Mouse (Mus musculus): ENCODE results near the gene Krt33b. TPM values are rescaled to one million over a fixed set of nuclear protein-coding genes. Genes with fewer than 3 reads are reported as not detected.

Krt33b gene
- polyA plus RNA-seq, 1 experiment from 2014 or later = not detected

DNA sequence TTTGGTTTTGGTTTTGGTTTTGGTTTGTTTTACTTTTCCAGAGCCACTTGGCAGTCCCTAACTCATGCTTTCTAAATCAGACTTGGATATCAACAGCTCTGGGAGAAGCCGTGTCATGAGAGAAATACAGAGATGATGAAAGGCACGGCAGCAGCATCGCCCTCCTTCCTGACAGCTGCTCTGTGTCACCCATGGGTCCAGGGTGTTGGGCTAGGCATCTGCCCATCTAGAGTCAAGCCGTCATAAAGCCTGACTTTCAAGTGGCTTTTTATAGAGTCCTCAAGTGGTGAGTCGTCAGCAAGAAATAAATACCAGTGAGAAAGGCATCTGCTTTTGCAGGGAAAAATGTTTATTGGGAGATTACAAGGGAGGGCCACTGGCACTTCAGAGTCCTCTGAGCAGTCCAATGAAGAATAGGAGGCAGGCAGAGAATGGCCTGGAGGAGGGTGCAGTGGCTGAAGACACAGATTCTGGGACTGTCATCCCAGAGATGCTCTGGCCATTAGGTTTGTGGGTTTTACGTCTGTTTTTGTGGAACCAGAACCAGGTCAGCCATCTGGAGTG is 16.7 kb upstream of the Krt33b start:
- Histone ChIP-seq H3K36me3 (ENCODE audit: control insufficient read depth, insufficient read depth, low read length) (no peaks in the 10 kb centered on the region), H3K9ac (ENCODE audit: low read depth, low read length) (no peak overlapping the region), H3K4me3 (ENCODE audit: low read depth, low read length) (no peak overlapping the region), H3K27ac (ENCODE audit: low read depth, low read length) (no peak overlapping the region), H3K4me2 (no peak overlapping the region), H3K9me3 (replicated peaks; ENCODE audit: control insufficient read depth, low read length) (no peaks in the 10 kb centered on the region), H3K4me1 (ENCODE audit: control insufficient read depth, insufficient read depth, low read length) (no peaks in the 10 kb centered on the region; the same call in 1 of the 2 replicates), H3K27me3 (ENCODE audit: control insufficient read depth, insufficient read depth, low read length) (no peaks in the 10 kb centered on the region)
- 54% methylated on average over 6 of the region's 6 CpGs for WGBS (ENCODE audit: insufficient replicate concordance)
- no peak for ATAC-seq (replicated peaks; ENCODE audit: insufficient number of reproducible peaks, low FRiP score, low TSS enrichment)

DNA sequence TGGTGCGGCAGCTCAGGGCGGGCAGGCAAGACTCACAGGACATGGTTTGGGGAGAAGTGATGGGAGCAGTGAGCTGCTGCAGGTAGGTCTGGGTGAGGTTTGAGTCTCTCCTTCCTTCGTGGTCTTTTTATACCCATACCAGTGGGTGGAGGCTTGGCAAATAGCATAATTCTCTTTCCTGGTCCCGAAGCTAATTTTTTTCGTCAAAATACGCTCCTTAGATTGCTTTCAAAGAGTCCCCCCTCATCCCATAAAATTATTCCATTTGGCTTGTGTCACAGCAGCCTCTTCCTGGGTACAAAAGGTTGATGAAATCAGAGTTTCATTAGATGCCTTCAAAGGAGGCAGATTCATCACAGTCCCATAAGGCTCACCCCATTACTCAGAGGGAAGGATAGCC is 11.8 kb upstream of the Krt33b start, which contains the start of gene Krt34:
Gene Krt34, minus strand, starts transcription at position 101 of the 400 bp plus-strand sequence.
- no peaks in the 10 kb centered on the region for H3K4me1 ChIP-seq (ENCODE audit: control insufficient read depth, insufficient read depth, low read length)
- H3K27ac ChIP-seq (ENCODE audit: low read depth, low read length) = no peak within 1 kb of the TSS
- 88% methylated on average over 6 of the region's 6 CpGs for WGBS (ENCODE audit: insufficient replicate concordance)
- no peak within 1 kb of the TSS for H3K9ac ChIP-seq (ENCODE audit: low read depth, low read length)
- no peak for ATAC-seq (replicated peaks; ENCODE audit: insufficient number of reproducible peaks, low FRiP score, low TSS enrichment)
- H3K27me3 ChIP-seq (ENCODE audit: control insufficient read depth, insufficient read depth, low read length) = no peaks in the 10 kb centered on the region
- no peaks in the 10 kb centered on the region for H3K9me3 ChIP-seq (replicated peaks; ENCODE audit: control insufficient read depth, low read length)
- H3K36me3 ChIP-seq (ENCODE audit: control insufficient read depth, insufficient read depth, low read length) = no peaks in the 10 kb centered on the region
- no peak within 1 kb of the TSS for H3K4me2 ChIP-seq
- H3K4me3 ChIP-seq (ENCODE audit: low read depth, low read length) = no peak within 1 kb of the TSS

DNA sequence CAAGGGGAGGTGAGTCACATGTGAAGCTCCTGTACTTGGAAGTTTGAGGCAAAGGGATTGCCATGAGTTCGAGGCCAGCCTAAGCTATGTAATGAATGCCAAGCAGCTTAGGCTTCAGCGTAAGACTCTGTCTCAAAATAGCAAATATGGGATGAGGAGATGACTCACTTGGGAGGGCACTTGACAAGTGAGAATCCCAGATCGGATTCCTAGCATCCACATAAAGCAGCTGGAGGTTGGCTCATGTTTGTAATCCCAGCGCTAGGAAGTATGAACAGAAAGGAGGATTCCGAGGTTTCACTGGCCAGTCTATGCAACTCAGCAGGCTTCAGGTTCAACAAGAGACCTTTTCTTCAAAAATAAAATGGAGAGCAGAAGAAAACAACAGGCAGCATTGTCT is 8.2 kb downstream of the Krt33b start:
- H3K27ac ChIP-seq (ENCODE audit: low read depth, low read length) = no peak overlapping the region
- H3K4me1 ChIP-seq (ENCODE audit: control insufficient read depth, insufficient read depth, low read length) = no peaks in the 10 kb centered on the region
- no peak overlapping the region for H3K9ac ChIP-seq (ENCODE audit: low read depth, low read length)
- no peak for ATAC-seq (replicated peaks; ENCODE audit: insufficient number of reproducible peaks, low FRiP score, low TSS enrichment)
- 51% methylated on average over 5 of the region's 5 CpGs for WGBS (ENCODE audit: insufficient replicate concordance)
- H3K36me3 ChIP-seq (ENCODE audit: control insufficient read depth, insufficient read depth, low read length) = no peaks in the 10 kb centered on the region
- no peak overlapping the region for H3K4me3 ChIP-seq (ENCODE audit: low read depth, low read length)
- H3K9me3 ChIP-seq (replicated peaks; ENCODE audit: control insufficient read depth, low read length) = no peaks in the 10 kb centered on the region
- H3K4me2 ChIP-seq = no peak overlapping the region
- no peaks in the 10 kb centered on the region for H3K27me3 ChIP-seq (ENCODE audit: control insufficient read depth, insufficient read depth, low read length)

DNA sequence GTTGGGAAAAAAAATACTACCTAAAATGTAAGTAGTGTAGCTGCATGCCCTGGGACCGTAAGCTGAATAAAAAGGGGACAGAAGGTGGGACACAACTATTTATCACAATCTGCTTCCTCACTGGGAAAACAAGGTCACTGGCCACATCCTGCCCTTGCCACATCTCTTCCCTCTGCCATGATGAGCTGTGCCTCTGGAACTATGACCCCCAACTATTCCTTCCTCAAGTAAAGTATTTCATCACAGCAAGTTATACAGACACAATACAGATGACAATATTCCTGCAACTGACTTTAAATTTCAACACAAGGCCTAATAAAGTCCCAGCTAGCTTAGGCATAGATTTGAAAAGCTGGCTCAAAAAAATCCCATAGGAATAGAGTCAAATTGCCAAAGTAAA is 10.2 kb downstream of the Krt33b start:
- no peaks in the 10 kb centered on the region for H3K4me1 ChIP-seq (ENCODE audit: control insufficient read depth, insufficient read depth, low read length)
- no peaks in the 10 kb centered on the region for H3K36me3 ChIP-seq (ENCODE audit: control insufficient read depth, insufficient read depth, low read length)
- WGBS (ENCODE audit: insufficient replicate concordance) = 93% methylated on average over 1 of the region's 1 CpGs
- H3K9ac ChIP-seq (ENCODE audit: low read depth, low read length) = no peak overlapping the region
- no peak for ATAC-seq (replicated peaks; ENCODE audit: insufficient number of reproducible peaks, low FRiP score, low TSS enrichment)
- no peak overlapping the region for H3K27ac ChIP-seq (ENCODE audit: low read depth, low read length)
- H3K4me3 ChIP-seq (ENCODE audit: low read depth, low read length) = no peak overlapping the region
- no peaks in the 10 kb centered on the region for H3K9me3 ChIP-seq (replicated peaks; ENCODE audit: control insufficient read depth, low read length)
- no peak overlapping the region for H3K4me2 ChIP-seq
- no peaks in the 10 kb centered on the region for H3K27me3 ChIP-seq (ENCODE audit: control insufficient read depth, insufficient read depth, low read length)

DNA sequence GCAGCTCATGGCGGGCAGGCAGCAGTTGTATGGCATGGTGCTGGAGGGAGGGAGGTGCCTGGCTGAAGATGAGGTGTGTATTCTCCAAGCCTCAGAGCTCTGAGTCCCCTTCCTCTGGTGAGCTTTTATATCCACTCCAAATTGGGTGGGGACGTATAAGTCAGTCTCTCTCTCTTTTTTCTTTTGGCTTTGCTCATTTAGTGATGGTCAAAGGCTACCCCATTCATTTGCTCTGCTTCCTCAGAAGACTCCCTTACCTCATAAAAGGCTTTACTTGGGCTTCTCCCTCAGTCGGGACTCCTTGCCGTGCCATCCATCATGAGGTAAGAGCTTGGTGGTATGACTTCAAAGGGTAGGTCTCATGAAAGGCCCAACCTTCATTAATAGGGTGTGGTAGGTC is 13.6 kb downstream of the Krt33b start, which contains the start of gene Krt33a:
Gene Krt33a, minus strand, starts transcription at position 101 of the 400 bp plus-strand sequence.
- H3K4me1 ChIP-seq (ENCODE audit: control insufficient read depth, insufficient read depth, low read length) = no peaks in the 10 kb centered on the region
- 75% methylated on average over 4 of the region's 4 CpGs for WGBS (ENCODE audit: insufficient replicate concordance)
- ATAC-seq (replicated peaks; ENCODE audit: insufficient number of reproducible peaks, low FRiP score, low TSS enrichment) = no peak

DNA sequence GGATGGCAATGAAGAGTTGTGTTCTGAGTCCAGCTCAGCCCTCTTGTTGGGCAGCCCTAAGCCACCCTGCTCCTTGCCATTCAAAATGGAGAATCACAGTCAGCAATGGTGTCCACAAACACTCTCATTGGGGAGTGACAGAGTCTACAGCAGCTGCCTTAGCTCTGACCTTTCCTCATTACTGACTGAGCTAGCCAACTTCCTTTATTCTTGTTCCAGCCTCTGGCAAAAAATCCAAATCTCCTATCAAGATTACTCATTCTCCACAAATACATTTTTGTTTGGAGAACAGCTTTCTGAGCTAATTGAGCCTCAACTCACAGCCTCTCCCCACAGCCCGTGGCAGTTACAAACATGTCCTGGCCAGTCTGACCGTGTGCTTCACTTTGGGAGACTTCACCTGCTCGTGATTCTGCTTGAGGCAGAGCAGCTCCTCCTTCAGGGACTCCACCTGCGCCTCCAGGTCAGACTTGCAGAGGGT is 15.9 kb downstream of the Krt33b start:
- WGBS (ENCODE audit: insufficient replicate concordance) = 73% methylated on average over 4 of the region's 4 CpGs
- H3K27me3 ChIP-seq (ENCODE audit: control insufficient read depth, insufficient read depth, low read length) = no peaks in the 10 kb centered on the region; the same call in 1 of the 2 replicates
- no peak overlapping the region for H3K9ac ChIP-seq (ENCODE audit: low read depth, low read length)
- H3K4me1 ChIP-seq (ENCODE audit: control insufficient read depth, insufficient read depth, low read length) = no peaks in the 10 kb centered on the region
- no peak overlapping the region for H3K4me3 ChIP-seq (ENCODE audit: low read depth, low read length)
- no peaks in the 10 kb centered on the region for H3K9me3 ChIP-seq (replicated peaks; ENCODE audit: control insufficient read depth, low read length)
- no peaks in the 10 kb centered on the region for H3K36me3 ChIP-seq (ENCODE audit: control insufficient read depth, insufficient read depth, low read length)
- no peak for ATAC-seq (replicated peaks; ENCODE audit: insufficient number of reproducible peaks, low FRiP score, low TSS enrichment)
- no peak overlapping the region for H3K27ac ChIP-seq (ENCODE audit: low read depth, low read length)
- no peak overlapping the region for H3K4me2 ChIP-seq

More for the DNA sequence above, 13.6 kb downstream of the Krt33b start, which contains the start of gene Krt33a:
- H3K4me2 ChIP-seq = no peak within 1 kb of the TSS
- H3K4me3 ChIP-seq (ENCODE audit: low read depth, low read length) = no peak within 1 kb of the TSS
- no peak within 1 kb of the TSS for H3K27ac ChIP-seq (ENCODE audit: low read depth, low read length)
- no peaks in the 10 kb centered on the region for H3K36me3 ChIP-seq (ENCODE audit: control insufficient read depth, insufficient read depth, low read length)
- H3K27me3 ChIP-seq (ENCODE audit: control insufficient read depth, insufficient read depth, low read length) = no peaks in the 10 kb centered on the region
- no peaks in the 10 kb centered on the region for H3K9me3 ChIP-seq (replicated peaks; ENCODE audit: control insufficient read depth, low read length)
- no peak within 1 kb of the TSS for H3K9ac ChIP-seq (ENCODE audit: low read depth, low read length)

DNA sequence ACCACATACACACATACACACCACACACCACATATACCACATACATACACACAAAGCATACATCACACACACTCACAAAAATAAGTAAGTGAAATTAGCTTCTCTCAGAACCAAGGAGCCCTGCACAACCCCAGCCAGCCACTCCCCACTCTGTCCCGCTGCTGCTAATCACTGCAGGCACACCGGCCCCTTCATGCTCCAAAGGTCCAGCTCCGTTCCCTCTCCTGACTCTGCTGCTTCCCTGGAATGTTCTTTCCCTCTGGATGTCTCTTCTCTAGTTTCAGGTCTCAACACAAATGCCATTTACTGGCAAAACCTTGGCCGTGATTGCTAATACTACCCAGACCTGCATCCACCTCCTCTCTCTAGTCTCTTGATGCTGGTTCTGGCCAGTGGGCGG is 19.0 kb downstream of the Krt33b start:
- Histone ChIP-seq H3K4me1 (ENCODE audit: control insufficient read depth, insufficient read depth, low read length) (no peaks in the 10 kb centered on the region), H3K27ac (ENCODE audit: low read depth, low read length) (no peak overlapping the region), H3K9ac (ENCODE audit: low read depth, low read length) (no peak overlapping the region), H3K4me2 (no peak overlapping the region), H3K9me3 (replicated peaks; ENCODE audit: control insufficient read depth, low read length) (no peaks in the 10 kb centered on the region), H3K4me3 (ENCODE audit: low read depth, low read length) (no peak overlapping the region), H3K36me3 (ENCODE audit: control insufficient read depth, insufficient read depth, low read length) (no peaks in the 10 kb centered on the region), H3K27me3 (ENCODE audit: control insufficient read depth, insufficient read depth, low read length) (no peaks in the 10 kb centered on the region; the same call in 1 of the 2 replicates)
- ATAC-seq (replicated peaks; ENCODE audit: insufficient number of reproducible peaks, low FRiP score, low TSS enrichment) = no peak
- WGBS (ENCODE audit: insufficient replicate concordance) = 75% methylated on average over 5 of the region's 5 CpGs

DNA sequence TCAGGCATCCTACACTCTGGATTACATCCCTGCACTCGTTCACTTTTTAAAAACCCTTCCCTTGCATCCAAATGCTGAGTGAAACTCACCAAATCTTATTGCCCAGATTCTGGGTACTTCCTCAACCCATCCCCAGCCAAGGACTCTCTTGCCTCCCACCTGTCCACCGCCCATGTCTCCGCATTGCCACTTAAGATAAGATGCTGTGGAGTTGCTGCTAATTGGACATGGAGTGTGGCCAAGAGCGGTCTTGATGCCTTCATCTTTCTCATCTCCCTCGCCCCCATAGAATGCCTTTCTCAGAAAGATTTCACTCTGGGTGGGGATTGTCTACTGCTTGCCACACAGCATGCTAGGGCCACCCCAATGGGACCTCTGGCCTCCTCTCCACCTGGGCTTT is 21.3 kb downstream of the Krt33b start:
- Histone ChIP-seq H3K4me3 (ENCODE audit: low read depth, low read length) (no peak overlapping the region), H3K36me3 (ENCODE audit: control insufficient read depth, insufficient read depth, low read length) (no peaks in the 10 kb centered on the region), H3K9me3 (replicated peaks; ENCODE audit: control insufficient read depth, low read length) (no peaks in the 10 kb centered on the region), H3K4me2 (no peak overlapping the region), H3K9ac (ENCODE audit: low read depth, low read length) (no peak overlapping the region), H3K27me3 (ENCODE audit: control insufficient read depth, insufficient read depth, low read length) (no peaks in the 10 kb centered on the region; the same call in 1 of the 2 replicates), H3K4me1 (ENCODE audit: control insufficient read depth, insufficient read depth, low read length) (no peaks in the 10 kb centered on the region), H3K27ac (ENCODE audit: low read depth, low read length) (no peak overlapping the region)
- WGBS (ENCODE audit: insufficient replicate concordance) = 76% methylated on average over 5 of the region's 5 CpGs
- no peak for ATAC-seq (replicated peaks; ENCODE audit: insufficient number of reproducible peaks, low FRiP score, low TSS enrichment)

DNA sequence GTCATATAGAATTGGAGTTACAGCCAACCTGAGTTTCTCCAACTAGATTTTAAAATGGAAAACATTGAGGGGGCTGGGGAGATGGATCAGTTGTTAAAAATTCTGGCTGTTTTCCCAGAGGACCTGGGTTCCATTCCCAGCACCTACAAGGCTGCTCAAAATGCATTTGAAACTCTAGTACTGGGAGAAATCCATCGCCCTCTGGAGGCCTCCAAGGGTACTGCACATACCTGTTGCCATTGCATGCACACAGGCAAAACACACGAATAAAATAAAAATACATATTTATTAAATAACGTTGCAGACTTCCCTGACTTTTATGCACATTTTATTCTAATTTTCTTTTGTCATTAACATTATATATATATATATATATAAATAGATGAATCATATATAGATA is 23.0 kb downstream of the Krt33b start:
- no peaks in the 10 kb centered on the region; the same call in 1 of the 2 replicates for H3K27me3 ChIP-seq (ENCODE audit: control insufficient read depth, insufficient read depth, low read length)
- H3K36me3 ChIP-seq (ENCODE audit: control insufficient read depth, insufficient read depth, low read length) = no peaks in the 10 kb centered on the region
- H3K9ac ChIP-seq (ENCODE audit: low read depth, low read length) = no peak overlapping the region
- H3K4me3 ChIP-seq (ENCODE audit: low read depth, low read length) = no peak overlapping the region
- ATAC-seq (replicated peaks; ENCODE audit: insufficient number of reproducible peaks, low FRiP score, low TSS enrichment) = no peak
- H3K4me1 ChIP-seq (ENCODE audit: control insufficient read depth, insufficient read depth, low read length) = no peaks in the 10 kb centered on the region
- no peak overlapping the region for H3K4me2 ChIP-seq
- 48% methylated on average over 3 of the region's 3 CpGs for WGBS (ENCODE audit: insufficient replicate concordance)
- no peak overlapping the region for H3K27ac ChIP-seq (ENCODE audit: low read depth, low read length)
- H3K9me3 ChIP-seq (replicated peaks; ENCODE audit: control insufficient read depth, low read length) = no peaks in the 10 kb centered on the region
